Mouse (Mus musculus): ENCODE data around the gene Fggy. TPM values are rescaled to one million over a fixed set of nuclear protein-coding genes. Genes with fewer than 3 reads are reported as not detected.

Fggy gene
- total and polyA plus RNA-seq, 3 experiments, result not detected

- Histone ChIP-seq H3K27ac (ENCODE audit: control insufficient read depth, low read depth, low read length) (no peak overlapping the region), H3K27me3 (ENCODE audit: control insufficient read depth in 1 of 2, insufficient read depth in 2 of 2, low read length in 2 of 2) (no peaks in the 10 kb centered on the region), H3K4me1 (ENCODE audit: control insufficient read depth in 1 of 2, insufficient read depth in 2 of 2, low read length in 2 of 2) (no peaks in the 10 kb centered on the region), H3K4me3 (ENCODE audit: control insufficient read depth in 1 of 2, insufficient read depth in 1 of 2, low read depth in 2 of 2, low read length in 2 of 2) (no peak overlapping the region), H3K79me2 (ENCODE audit: control insufficient read depth, insufficient read depth, low read length, poor library complexity) (no peaks in the 10 kb centered on the region), H3K9ac (ENCODE audit: control insufficient read depth, low read depth, low read length, poor library complexity, severe bottlenecking) (no peak overlapping the region), H3K9me3 (replicated peaks; ENCODE audit: insufficient read depth, low read length) (no peaks in the 10 kb centered on the region), H3K36me3 (ENCODE audit: control insufficient read depth in 1 of 2, insufficient read depth in 2 of 2, low read length in 2 of 2) (no peaks in the 10 kb centered on the region)
- DNase-seq (ENCODE audit: low read depth, low spot score), result no peak
- TF ChIP-seq TCF12 (IDR thresholded peaks at IDR 0.05; ENCODE audit: low read depth, low read length) (no peak), TAL1 (IDR thresholded peaks at IDR 0.05; ENCODE audit: low read length) (no peak), MYB (IDR thresholded peaks at IDR 0.05; ENCODE audit: low read depth, low read length) (no peak), ZC3H11A (IDR thresholded peaks at IDR 0.05; ENCODE audit: low read depth, low read length) (no peak), MAX (IDR thresholded peaks at IDR 0.05; ENCODE audit: low read length) (no peak), MAFK (IDR thresholded peaks at IDR 0.05; ENCODE audit: borderline replicate concordance, low read depth, low read length) (no peak), KAT2A (conservative IDR thresholded peaks at IDR 0.05; ENCODE audit: low read depth, low read length) (no peak), ZMIZ1 (IDR thresholded peaks at IDR 0.05; ENCODE audit: low read depth, low read length) (no peak), POLR2AphosphoS2 (IDR thresholded peaks at IDR 0.05; ENCODE audit: low read length) (no peak), MAZ (IDR thresholded peaks at IDR 0.05; ENCODE audit: low read depth, low read length) (no peak), E2F4 (IDR thresholded peaks at IDR 0.05; ENCODE audit: borderline replicate concordance, low read depth, low read length) (no peak), ELF1 (IDR thresholded peaks at IDR 0.05; ENCODE audit: low read depth, low read length) (no peak), ETS1 (IDR thresholded peaks at IDR 0.05; ENCODE audit: low read depth, low read length) (no peak), NRF1 (IDR thresholded peaks at IDR 0.05; ENCODE audit: insufficient read depth, low read depth, low read length, poor library complexity, severe bottlenecking) (no peak)
These were observed 201.9 kb downstream of the Fggy start for GRCm38 (mm10) chr4:95759027-95759731.

GRCm38 (mm10) chr4:95765359-95765758 is 208.1 kb downstream of the Fggy start:
- Histone ChIP-seq H3K4me1 (ENCODE audit: control insufficient read depth in 1 of 2, insufficient read depth in 2 of 2, low read length in 2 of 2) (no peaks in the 10 kb centered on the region), H3K79me2 (ENCODE audit: control insufficient read depth, insufficient read depth, low read length, poor library complexity) (no peaks in the 10 kb centered on the region), H3K27me3 (ENCODE audit: control insufficient read depth in 1 of 2, insufficient read depth in 2 of 2, low read length in 2 of 2) (no peaks in the 10 kb centered on the region), H3K9ac (ENCODE audit: control insufficient read depth, low read depth, low read length, poor library complexity, severe bottlenecking) (no peak overlapping the region), H3K9me3 (replicated peaks; ENCODE audit: insufficient read depth, low read length) (no peaks in the 10 kb centered on the region), H3K27ac (ENCODE audit: control insufficient read depth, low read depth, low read length) (no peak overlapping the region), H3K36me3 (ENCODE audit: control insufficient read depth in 1 of 2, insufficient read depth in 2 of 2, low read length in 2 of 2) (no peaks in the 10 kb centered on the region), H3K4me3 (ENCODE audit: control insufficient read depth in 1 of 2, insufficient read depth in 1 of 2, low read depth in 2 of 2, low read length in 2 of 2) (no peak overlapping the region)
- DNase-seq (ENCODE audit: low read depth, low spot score), result no peak
- TF ChIP-seq RCOR1 (IDR thresholded peaks at IDR 0.05; ENCODE audit: low read depth, low read length), result no peak
- TF ChIP-seq TCF12 (IDR thresholded peaks at IDR 0.05; ENCODE audit: low read depth, low read length), result no peak
- no peak for TF ChIP-seq ZNF384 (IDR thresholded peaks at IDR 0.05; ENCODE audit: low read depth, low read length)
- TF ChIP-seq RAD21 (IDR thresholded peaks at IDR 0.05; ENCODE audit: low read depth, low read length), result no peak
- no peak for TF ChIP-seq E2F4 (IDR thresholded peaks at IDR 0.05; ENCODE audit: borderline replicate concordance, low read depth, low read length)
- no peak for TF ChIP-seq USF2 (IDR thresholded peaks at IDR 0.05; ENCODE audit: borderline replicate concordance in 1 of 2, insufficient read depth in 1 of 2, low read depth in 1 of 2, low read length in 2 of 2)
- no peak for TF ChIP-seq MAFK (IDR thresholded peaks at IDR 0.05; ENCODE audit: borderline replicate concordance, low read depth, low read length)
- TF ChIP-seq MYB (IDR thresholded peaks at IDR 0.05; ENCODE audit: low read depth, low read length), result no peak
- no peak for TF ChIP-seq USF1 (IDR thresholded peaks at IDR 0.05; ENCODE audit: low read depth, low read length)
- no peak for TF ChIP-seq UBTF (IDR thresholded peaks at IDR 0.05; ENCODE audit: borderline replicate concordance, insufficient read depth, low read depth, low read length)
- no peak for TF ChIP-seq POLR2AphosphoS5 (IDR thresholded peaks at IDR 0.05; ENCODE audit: borderline replicate concordance, low read depth, low read length)
- no peak for TF ChIP-seq MEF2A (IDR thresholded peaks at IDR 0.05; ENCODE audit: extremely low read depth, insufficient replicate concordance, low read depth, low read length, poor library complexity, severe bottlenecking)
